Mouse (Mus musculus) ES-Bruce4 (cell line): ENCODE measurements at regions not wholly inside any gene's neighbourhood (a gene's known extent, or its start where the extent isn't known, plus 50 kb on each side); places are given as distances from the start of the nearest gene placed in this dataset.

Source experiments
- CTCF ChIP-seq: IDR thresholded peaks from one replicate; pipeline ENCODE4 v1.8.1; 2011; ENCODE audit warnings: low read depth, low read length
- POLR2A ChIP-seq: IDR thresholded peaks from one replicate; pipeline ENCODE4 v1.8.1; 2011; ENCODE audit warnings: low read length; ENCODE audit not compliant: insufficient read depth

DNA sequence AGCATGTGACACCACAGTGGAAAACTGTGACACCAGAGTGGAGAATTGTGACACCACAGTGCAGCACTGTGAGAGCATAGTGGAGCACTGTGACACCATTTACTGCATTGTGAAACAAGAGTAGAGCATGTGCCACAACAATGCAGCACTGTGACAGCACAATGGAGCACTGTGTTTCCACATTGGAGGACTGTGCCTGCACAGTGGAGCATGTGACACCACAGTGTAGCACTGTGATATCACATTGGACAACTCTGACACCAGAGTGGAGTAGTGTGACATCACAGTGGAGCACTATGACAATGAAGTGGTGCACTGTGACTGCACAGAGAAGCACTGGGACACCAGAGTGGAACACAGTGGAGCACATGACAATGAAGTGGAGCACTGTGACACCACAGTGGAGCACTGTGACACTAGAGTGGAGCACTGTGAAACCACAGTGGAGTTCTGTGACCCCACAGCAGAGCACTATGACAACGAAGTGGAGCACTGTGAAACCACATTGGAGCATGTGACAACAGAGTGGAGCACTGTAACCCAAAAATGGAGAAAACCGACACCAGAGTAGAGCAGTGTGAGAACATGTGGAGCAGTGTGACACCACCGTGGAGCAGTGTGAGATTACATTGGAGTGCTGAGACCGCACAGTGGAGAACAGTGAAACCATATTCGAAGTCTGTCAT, 100.9 kb upstream of the Vmn1r2 start:
- no peak for TF ChIP-seq POLR2A
- no peak for TF ChIP-seq CTCF
